Mouse (Mus musculus) liver, embryonic 14.5 days (tissue): ENCODE results near the gene Timm29.

Source experiments
- CTCF ChIP-seq: IDR thresholded peaks from 2 replicates; pipeline ENCODE4 v1.5.1; 2016; ENCODE audit warnings: antibody characterized with exemption, low read depth, control low read depth
- EP300 ChIP-seq: IDR thresholded peaks from 2 replicates; pipeline ENCODE4 v1.6.1; 2016; ENCODE audit warnings: antibody characterized with exemption, low read depth

GRCm38 (mm10) chr9:21559151-21559550 lies 33.4 kb upstream of the Timm29 start:
- no peak for TF ChIP-seq CTCF
- TF ChIP-seq EP300, result no peak
